Mouse (Mus musculus): Measurements from ENCODE around the gene Nacc1.

DNA sequence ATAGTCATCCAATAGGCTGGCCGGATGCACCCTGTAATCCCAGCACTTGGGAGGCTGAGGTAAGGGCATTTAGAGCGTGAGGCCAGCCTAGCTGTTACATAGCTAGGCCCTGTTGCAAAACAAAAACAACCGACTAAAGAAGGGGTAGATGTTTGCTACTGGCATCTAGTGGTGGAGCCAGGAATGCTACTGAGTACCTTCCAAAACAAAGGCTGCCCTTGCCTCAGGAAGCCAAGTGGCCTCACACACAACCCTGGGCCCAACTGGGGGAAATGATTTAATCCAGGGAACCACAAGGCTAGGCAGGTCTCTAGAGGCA lies 38.2 kb upstream of the Nacc1 start:
- no peak for TF ChIP-seq CTCF (IDR thresholded peaks at IDR 0.05; ENCODE audit: borderline replicate concordance, control insufficient read depth, extremely low read depth, insufficient read depth, low read length, poor library complexity)
- no peak for TF ChIP-seq POLR2A (IDR thresholded peaks at IDR 0.05; ENCODE audit: control insufficient read depth, extremely low read depth, insufficient read depth, low read length, poor library complexity)

Data from thymus, adult 2 months (tissue).